Mouse (Mus musculus): ENCODE measurements around the gene Ces1f. TPM values are rescaled to one million over a fixed set of nuclear protein-coding genes. Genes with fewer than 3 reads are reported as not detected.

The Ces1f gene
- polyA plus RNA-seq (2014; fragmentation: Illumina TruSeq; extraction: RNeasy Lipid Tissue Mini Kit (QIAGEN cat#74804); ENCODE audit: low read depth, low replicate concordance), result 1.9 TPM

DNA sequence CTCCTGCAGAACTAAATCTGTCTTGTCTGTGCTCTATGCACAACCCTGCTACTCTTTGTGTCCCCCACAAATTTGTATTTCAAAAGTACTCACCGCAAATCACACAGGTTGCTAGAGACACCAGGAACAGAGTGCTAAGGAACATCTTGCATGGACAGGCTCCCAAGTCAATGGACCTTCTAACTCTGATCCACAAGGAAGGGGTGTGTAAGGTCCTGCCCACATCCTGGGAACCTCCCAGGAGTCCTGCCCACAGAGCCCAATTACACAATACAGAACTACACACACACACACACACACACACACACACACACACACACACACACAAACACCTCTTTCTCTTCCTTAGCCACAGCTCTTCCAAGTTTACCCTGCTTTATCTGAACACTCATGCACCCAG lies at the start of gene Ces1f:
Gene Ces1f (minus strand): TSS at position 192 of the 400 bp plus-strand sequence.

GRCm38 (mm10) chr8:93229446-93229845 lies 50.1 kb downstream of the Ces1f start, which contains the start of gene Ces1e:
Gene Ces1e, minus strand, starts transcription at chr8:93229619.

Other genes starting within 250 kb of the Ces1f start
- gene Ces1a, start 231.6 kb downstream of the Ces1f start, polyA plus RNA-seq (2014; fragmentation: Illumina TruSeq; extraction: RNeasy Lipid Tissue Mini Kit (QIAGEN cat#74804); ENCODE audit: low read depth, low replicate concordance), result not detected
- not detected for gene Ces1b, start 199.7 kb downstream of the Ces1f start, polyA plus RNA-seq (2014; fragmentation: Illumina TruSeq; extraction: RNeasy Lipid Tissue Mini Kit (QIAGEN cat#74804); ENCODE audit: low read depth, low replicate concordance)
- 2.2 TPM for gene Ces1c, start 148.5 kb downstream of the Ces1f start, polyA plus RNA-seq (2014; fragmentation: Illumina TruSeq; extraction: RNeasy Lipid Tissue Mini Kit (QIAGEN cat#74804); ENCODE audit: low read depth, low replicate concordance)
- 262 TPM for gene Ces1d, start 81.9 kb downstream of the Ces1f start, polyA plus RNA-seq (2014; fragmentation: Illumina TruSeq; extraction: RNeasy Lipid Tissue Mini Kit (QIAGEN cat#74804); ENCODE audit: low read depth, low replicate concordance)
- gene Ces1e, start 50.1 kb downstream of the Ces1f start, polyA plus RNA-seq (2014; fragmentation: Illumina TruSeq; extraction: RNeasy Lipid Tissue Mini Kit (QIAGEN cat#74804); ENCODE audit: low read depth, low replicate concordance), result 0.79 TPM
- gene Ces1g, start 57.6 kb upstream of the Ces1f start, polyA plus RNA-seq (2014; fragmentation: Illumina TruSeq; extraction: RNeasy Lipid Tissue Mini Kit (QIAGEN cat#74804); ENCODE audit: low read depth, low replicate concordance), result not detected
- gene Ces1h, start 100.0 kb upstream of the Ces1f start, polyA plus RNA-seq (2014; fragmentation: Illumina TruSeq; extraction: RNeasy Lipid Tissue Mini Kit (QIAGEN cat#74804); ENCODE audit: low read depth, low replicate concordance), result not detected